Mouse (Mus musculus): ENCODE results near the gene Impg1. TPM values are rescaled to one million over a fixed set of nuclear protein-coding genes. Genes with fewer than 3 reads are reported as not detected.

The Impg1 gene
- polyA plus RNA-seq, 1 experiment from 2014 or later, result not detected

DNA sequence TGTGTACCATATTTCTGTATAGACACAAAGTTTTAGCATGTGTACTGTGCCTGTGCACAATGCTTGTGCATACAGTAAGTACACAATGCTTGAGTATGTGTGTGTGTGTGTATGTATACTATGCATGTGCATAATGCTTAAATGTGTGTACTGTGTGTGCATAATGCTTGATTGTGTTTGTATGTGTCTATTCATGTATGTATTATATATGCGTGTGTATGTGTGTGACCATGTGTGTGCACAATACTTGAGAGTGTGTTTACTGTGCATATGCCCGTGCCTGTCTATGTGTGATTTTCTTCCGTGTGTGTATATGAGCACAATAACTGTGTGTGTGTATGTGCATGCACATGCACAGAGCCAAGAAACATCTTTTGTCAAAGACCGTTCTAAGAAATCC is 158.9 kb downstream of the Impg1 start:
- Histone ChIP-seq H3K27me3 (replicated peaks; ENCODE audit: control insufficient read depth, insufficient read depth, low read length) (no peaks in the 10 kb centered on the region), H3K9ac (ENCODE audit: low read depth, low read length) (no peak overlapping the region), H3K27ac (ENCODE audit: low read depth, low read length) (no peak overlapping the region), H3K9me3 (ENCODE audit: control insufficient read depth, low read length) (no peaks in the 10 kb centered on the region), H3K4me3 (ENCODE audit: low read length) (no peak overlapping the region), H3K4me2 (ENCODE audit: low read length) (peak overlapping the region; percentile 48), H3K4me1 (ENCODE audit: control insufficient read depth, insufficient read depth, low read depth, low read length) (0 out of 2 replicates have a peak, but pooled peaks cover 2% of the 10 kb centered on the region), H3K36me3 (ENCODE audit: control insufficient read depth, insufficient read depth, low read length) (no peaks in the 10 kb centered on the region)
- peak; percentile 68 for ATAC-seq
- WGBS, result 66% methylated on average over 4 of the region's 4 CpGs

DNA sequence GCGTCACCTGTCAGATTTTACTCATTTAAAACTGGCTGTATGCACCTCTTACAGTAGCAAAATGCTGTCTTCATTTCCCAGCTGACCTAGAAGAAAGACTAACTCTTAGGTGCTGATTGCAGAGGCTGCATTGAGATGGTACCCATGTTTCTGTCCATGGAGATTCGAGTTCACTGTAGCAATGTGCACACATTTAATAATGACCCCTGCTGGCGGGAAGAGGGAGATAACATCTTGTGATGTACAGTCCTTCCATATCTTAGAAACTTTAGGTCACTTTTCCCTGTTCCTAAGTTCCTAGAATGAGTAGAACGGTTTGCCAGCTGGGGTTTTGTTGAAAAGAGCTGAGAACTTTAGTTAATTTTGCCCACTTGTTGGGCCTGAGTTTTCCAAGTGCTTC is 161.8 kb downstream of the Impg1 start:
- Histone ChIP-seq H3K9ac (ENCODE audit: low read depth, low read length) (no peak overlapping the region), H3K27ac (ENCODE audit: low read depth, low read length) (no peak overlapping the region), H3K36me3 (ENCODE audit: control insufficient read depth, insufficient read depth, low read length) (no peaks in the 10 kb centered on the region), H3K4me1 (ENCODE audit: control insufficient read depth, insufficient read depth, low read depth, low read length) (0 out of 2 replicates have a peak, but pooled peaks cover 2% of the 10 kb centered on the region), H3K9me3 (ENCODE audit: control insufficient read depth, low read length) (no peaks in the 10 kb centered on the region), H3K4me2 (ENCODE audit: low read length) (no peak overlapping the region), H3K27me3 (replicated peaks; ENCODE audit: control insufficient read depth, insufficient read depth, low read length) (no peaks in the 10 kb centered on the region), H3K4me3 (ENCODE audit: low read length) (no peak overlapping the region)
- 71% methylated on average over 4 of the region's 4 CpGs for WGBS
- no peak for ATAC-seq

DNA sequence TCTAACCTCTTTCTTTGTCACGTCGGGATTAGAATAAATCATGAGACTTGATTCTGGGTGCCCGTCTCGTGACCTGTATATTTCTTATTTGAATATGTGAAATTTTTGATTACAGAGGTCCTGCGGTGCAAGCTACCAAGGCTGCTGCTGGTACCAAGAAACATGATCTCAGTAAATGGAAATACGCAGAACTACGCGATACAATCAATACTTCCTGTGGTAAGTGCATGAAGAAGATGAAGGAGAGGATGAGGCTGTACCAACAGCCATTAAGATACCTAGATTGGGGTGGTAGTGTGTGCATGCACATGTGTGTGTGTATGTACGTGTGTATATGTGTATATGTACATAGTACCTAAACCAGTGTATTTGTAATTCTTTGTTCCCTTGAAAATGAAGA is 166.2 kb downstream of the Impg1 start:
- H3K4me3 ChIP-seq (ENCODE audit: low read length), result no peak overlapping the region
- 94% methylated on average over 9 of the region's 9 CpGs for WGBS
- H3K4me2 ChIP-seq (ENCODE audit: low read length), result no peak overlapping the region
- no peak for ATAC-seq
- H3K4me1 ChIP-seq (ENCODE audit: control insufficient read depth, insufficient read depth, low read depth, low read length), result no peaks in the 10 kb centered on the region
- H3K9me3 ChIP-seq (ENCODE audit: control insufficient read depth, low read length), result no peaks in the 10 kb centered on the region
- no peak overlapping the region for H3K27ac ChIP-seq (ENCODE audit: low read depth, low read length)
- H3K27me3 ChIP-seq (replicated peaks; ENCODE audit: control insufficient read depth, insufficient read depth, low read length), result no peaks in the 10 kb centered on the region
- no peaks in the 10 kb centered on the region for H3K36me3 ChIP-seq (ENCODE audit: control insufficient read depth, insufficient read depth, low read length)
- H3K9ac ChIP-seq (ENCODE audit: low read depth, low read length), result no peak overlapping the region

DNA sequence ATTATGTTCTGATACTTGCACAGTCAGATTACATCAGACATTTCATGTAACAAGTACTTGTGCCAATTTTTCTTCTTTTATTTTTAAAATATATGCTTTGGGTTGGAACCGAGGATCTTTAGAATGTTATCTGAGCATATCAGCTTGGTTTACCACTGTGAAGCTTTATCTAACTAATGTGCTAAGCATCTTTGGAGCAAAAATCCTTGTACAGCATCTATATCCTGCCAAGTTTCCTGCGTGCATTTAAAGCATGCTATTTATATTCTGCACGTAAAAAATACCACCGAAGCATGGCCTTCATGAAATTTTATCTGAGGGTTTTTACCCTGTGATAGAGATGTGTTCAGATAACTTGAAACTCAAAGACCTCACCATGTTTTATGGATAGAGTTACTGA is 169.2 kb downstream of the Impg1 start:
- WGBS, result 69% methylated on average over 4 of the region's 4 CpGs
- no peak for ATAC-seq
- Histone ChIP-seq H3K4me3 (ENCODE audit: low read length) (no peak overlapping the region), H3K27ac (ENCODE audit: low read depth, low read length) (no peak overlapping the region), H3K4me1 (ENCODE audit: control insufficient read depth, insufficient read depth, low read depth, low read length) (no peaks in the 10 kb centered on the region), H3K36me3 (ENCODE audit: control insufficient read depth, insufficient read depth, low read length) (peaks cover 4% of the 10 kb centered on the region), H3K27me3 (replicated peaks; ENCODE audit: control insufficient read depth, insufficient read depth, low read length) (no peaks in the 10 kb centered on the region), H3K9ac (ENCODE audit: low read depth, low read length) (no peak overlapping the region), H3K4me2 (ENCODE audit: low read length) (no peak overlapping the region), H3K9me3 (ENCODE audit: control insufficient read depth, low read length) (no peaks in the 10 kb centered on the region)

DNA sequence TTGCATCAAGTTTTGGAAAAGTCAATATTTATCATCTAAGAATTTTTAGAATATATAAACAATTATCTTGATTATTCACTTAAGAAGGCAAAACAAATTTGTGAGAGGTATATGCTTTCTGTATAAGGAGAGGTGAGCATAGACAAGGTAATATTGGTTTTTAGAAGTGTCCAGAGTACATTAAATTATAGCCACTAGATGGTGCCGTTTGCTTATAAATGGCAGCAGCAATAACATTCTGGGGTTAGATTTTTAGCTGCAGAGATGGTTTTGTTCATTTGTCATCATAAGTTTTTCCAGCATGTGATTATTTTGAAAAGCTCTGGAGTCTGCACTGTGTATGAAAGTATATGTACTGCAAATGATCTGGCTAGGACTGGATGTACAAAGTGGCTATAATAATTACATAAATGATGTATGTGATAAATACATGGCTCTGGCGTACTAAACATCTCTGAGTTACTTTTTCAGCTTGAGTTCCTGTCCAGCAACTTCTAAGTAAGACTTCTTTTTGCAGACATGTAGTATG is 172.2 kb downstream of the Impg1 start:
- no peak overlapping the region for H3K4me3 ChIP-seq (ENCODE audit: low read length)
- no peak overlapping the region for H3K9ac ChIP-seq (ENCODE audit: low read depth, low read length)
- no peak overlapping the region for H3K27ac ChIP-seq (ENCODE audit: low read depth, low read length)
- no peaks in the 10 kb centered on the region for H3K4me1 ChIP-seq (ENCODE audit: control insufficient read depth, insufficient read depth, low read depth, low read length)
- peak; percentile 42; the same call in 1 of the 2 replicates for ATAC-seq
- peaks cover 7% of the 10 kb centered on the region for H3K36me3 ChIP-seq (ENCODE audit: control insufficient read depth, insufficient read depth, low read length)
- H3K9me3 ChIP-seq (ENCODE audit: control insufficient read depth, low read length), result no peaks in the 10 kb centered on the region
- no peaks in the 10 kb centered on the region for H3K27me3 ChIP-seq (replicated peaks; ENCODE audit: control insufficient read depth, insufficient read depth, low read length)
- H3K4me2 ChIP-seq (ENCODE audit: low read length), result no peak overlapping the region
- 57% methylated on average over 2 of the region's 2 CpGs for WGBS

DNA sequence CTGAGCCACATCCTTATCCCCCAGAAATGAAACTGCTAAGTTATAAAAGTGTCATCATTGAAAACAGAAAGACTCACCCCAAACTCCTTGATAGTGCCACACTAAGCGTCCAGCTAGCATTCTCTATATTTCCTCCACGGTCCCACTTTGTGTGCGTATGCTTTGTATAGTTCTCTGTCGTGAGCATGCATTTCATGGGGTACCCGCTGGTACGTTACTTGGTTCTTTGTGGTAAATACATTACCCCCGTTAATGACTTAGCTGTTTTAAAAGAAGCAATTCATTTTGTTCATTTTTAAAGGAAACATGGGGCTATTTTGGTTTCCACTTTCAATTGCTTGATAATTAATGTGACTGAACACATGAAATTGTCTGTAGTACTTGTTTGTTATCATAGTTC is 178.4 kb downstream of the Impg1 start:
- H3K4me2 ChIP-seq (ENCODE audit: low read length), result no peak overlapping the region
- ATAC-seq, result no peak
- no peak overlapping the region for H3K4me3 ChIP-seq (ENCODE audit: low read length)
- no peaks in the 10 kb centered on the region for H3K27me3 ChIP-seq (replicated peaks; ENCODE audit: control insufficient read depth, insufficient read depth, low read length)
- H3K9me3 ChIP-seq (ENCODE audit: control insufficient read depth, low read length), result no peaks in the 10 kb centered on the region
- 88% methylated on average over 7 of the region's 7 CpGs for WGBS
- no peak overlapping the region for H3K9ac ChIP-seq (ENCODE audit: low read depth, low read length)
- no peaks in the 10 kb centered on the region for H3K4me1 ChIP-seq (ENCODE audit: control insufficient read depth, insufficient read depth, low read depth, low read length)
- peaks cover 9% of the 10 kb centered on the region for H3K36me3 ChIP-seq (ENCODE audit: control insufficient read depth, insufficient read depth, low read length)
- H3K27ac ChIP-seq (ENCODE audit: low read depth, low read length), result no peak overlapping the region

DNA sequence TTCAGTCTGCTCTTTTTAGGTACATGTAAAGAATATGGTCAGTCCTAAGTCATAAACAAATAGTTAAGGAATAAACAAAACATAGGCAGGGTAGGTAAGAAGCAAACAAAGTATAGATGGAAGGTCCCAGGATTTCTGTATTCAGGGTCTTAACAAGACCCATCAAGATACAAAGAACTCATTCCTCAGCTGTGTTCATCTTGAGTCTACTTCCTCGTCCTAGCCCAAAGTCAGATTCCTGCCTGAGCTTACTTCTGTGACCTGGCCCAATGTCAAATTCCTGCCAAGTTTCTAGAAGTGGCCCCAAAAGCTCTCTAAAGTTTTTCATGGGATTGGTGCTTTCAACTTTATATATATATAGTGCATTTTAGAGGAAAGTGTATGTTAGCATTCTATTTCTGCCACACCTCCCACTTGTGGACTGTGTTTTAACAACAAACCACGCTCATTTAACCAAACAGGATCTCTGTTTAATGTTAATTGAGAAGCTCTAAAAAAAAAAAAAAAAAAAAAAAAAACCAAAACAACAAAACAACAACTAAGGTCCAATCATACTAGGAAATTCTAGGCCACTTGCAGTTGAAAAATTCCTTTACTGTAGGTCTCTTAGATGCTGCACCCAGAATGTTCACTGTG is 180.6 kb downstream of the Impg1 start:
- 86% methylated on average over 2 of the region's 2 CpGs for WGBS
- Histone ChIP-seq H3K9me3 (ENCODE audit: control insufficient read depth, low read length) (no peaks in the 10 kb centered on the region), H3K36me3 (ENCODE audit: control insufficient read depth, insufficient read depth, low read length) (peaks cover 5% of the 10 kb centered on the region; the same call in 1 of the 2 replicates), H3K27me3 (replicated peaks; ENCODE audit: control insufficient read depth, insufficient read depth, low read length) (no peaks in the 10 kb centered on the region), H3K4me1 (ENCODE audit: control insufficient read depth, insufficient read depth, low read depth, low read length) (no peaks in the 10 kb centered on the region), H3K4me3 (ENCODE audit: low read length) (no peak overlapping the region), H3K4me2 (ENCODE audit: low read length) (no peak overlapping the region), H3K27ac (ENCODE audit: low read depth, low read length) (no peak overlapping the region), H3K9ac (ENCODE audit: low read depth, low read length) (no peak overlapping the region)
- no peak for ATAC-seq

DNA sequence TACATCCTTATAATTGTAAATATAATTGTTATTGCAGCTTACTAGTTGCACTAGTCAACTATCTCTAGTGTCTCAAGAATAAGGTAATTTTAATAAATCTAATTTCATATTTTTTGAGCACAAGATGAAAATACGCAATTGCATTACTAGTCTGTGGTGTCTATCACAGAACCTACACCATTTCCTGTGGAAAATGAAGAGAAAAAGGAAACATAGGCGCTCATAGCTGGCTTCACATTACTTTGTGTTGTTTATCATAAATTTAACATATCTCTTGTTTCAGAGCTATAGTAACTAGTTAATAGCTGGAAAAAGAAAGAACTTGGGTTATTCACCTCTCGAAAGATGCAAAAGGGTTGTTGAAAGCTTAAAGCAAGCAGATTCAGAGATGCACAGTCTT is 182.9 kb downstream of the Impg1 start:
- no peaks in the 10 kb centered on the region for H3K9me3 ChIP-seq (ENCODE audit: control insufficient read depth, low read length)
- peaks cover 5% of the 10 kb centered on the region; the same call in 1 of the 2 replicates for H3K36me3 ChIP-seq (ENCODE audit: control insufficient read depth, insufficient read depth, low read length)
- no peak overlapping the region for H3K27ac ChIP-seq (ENCODE audit: low read depth, low read length)
- no peak for ATAC-seq
- H3K4me1 ChIP-seq (ENCODE audit: control insufficient read depth, insufficient read depth, low read depth, low read length), result no peaks in the 10 kb centered on the region
- H3K4me2 ChIP-seq (ENCODE audit: low read length), result no peak overlapping the region
- no peak overlapping the region for H3K9ac ChIP-seq (ENCODE audit: low read depth, low read length)
- H3K27me3 ChIP-seq (replicated peaks; ENCODE audit: control insufficient read depth, insufficient read depth, low read length), result no peaks in the 10 kb centered on the region
- WGBS, result 97% methylated on average over 3 of the region's 3 CpGs
- no peak overlapping the region for H3K4me3 ChIP-seq (ENCODE audit: low read length)

DNA sequence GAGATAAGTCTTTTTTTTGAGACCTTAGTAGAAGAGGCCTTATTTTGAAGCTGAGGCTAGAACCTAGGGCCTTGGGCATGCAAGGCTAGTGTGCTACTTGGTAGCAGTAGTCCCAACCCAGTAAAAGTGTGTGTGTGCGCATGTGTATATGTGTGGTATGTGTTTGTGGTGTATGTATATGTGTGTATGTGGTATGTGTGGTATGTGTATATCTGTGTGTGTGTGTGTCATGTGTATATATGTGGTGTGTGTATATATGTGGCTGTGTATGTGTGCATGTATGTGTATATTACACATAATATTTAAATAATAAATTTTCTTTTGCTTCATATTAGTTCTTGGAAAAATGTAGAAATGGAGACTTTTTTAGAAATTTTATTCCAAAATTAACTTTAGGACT is 184.6 kb downstream of the Impg1 start:
- H3K27me3 ChIP-seq (replicated peaks; ENCODE audit: control insufficient read depth, insufficient read depth, low read length), result no peaks in the 10 kb centered on the region
- ATAC-seq, result no peak
- no peaks in the 10 kb centered on the region for H3K4me1 ChIP-seq (ENCODE audit: control insufficient read depth, insufficient read depth, low read depth, low read length)
- H3K4me2 ChIP-seq (ENCODE audit: low read length), result no peak overlapping the region
- H3K27ac ChIP-seq (ENCODE audit: low read depth, low read length), result no peak overlapping the region
- 87% methylated on average over 1 of the region's 1 CpGs for WGBS
- no peaks in the 10 kb centered on the region for H3K9me3 ChIP-seq (ENCODE audit: control insufficient read depth, low read length)
- H3K36me3 ChIP-seq (ENCODE audit: control insufficient read depth, insufficient read depth, low read length), result peaks cover 5% of the 10 kb centered on the region; the same call in 1 of the 2 replicates
- H3K4me3 ChIP-seq (ENCODE audit: low read length), result no peak overlapping the region
- no peak overlapping the region for H3K9ac ChIP-seq (ENCODE audit: low read depth, low read length)

All from hindbrain, embryonic 16.5 days (tissue).